Mouse (Mus musculus): ENCODE measurements around the gene Nr5a2. TPM values are rescaled to one million over a fixed set of nuclear protein-coding genes. Genes with fewer than 3 reads are reported as not detected.

Gene Nr5a2
- polyA plus RNA-seq, 1 experiment = 0.10 TPM

DNA sequence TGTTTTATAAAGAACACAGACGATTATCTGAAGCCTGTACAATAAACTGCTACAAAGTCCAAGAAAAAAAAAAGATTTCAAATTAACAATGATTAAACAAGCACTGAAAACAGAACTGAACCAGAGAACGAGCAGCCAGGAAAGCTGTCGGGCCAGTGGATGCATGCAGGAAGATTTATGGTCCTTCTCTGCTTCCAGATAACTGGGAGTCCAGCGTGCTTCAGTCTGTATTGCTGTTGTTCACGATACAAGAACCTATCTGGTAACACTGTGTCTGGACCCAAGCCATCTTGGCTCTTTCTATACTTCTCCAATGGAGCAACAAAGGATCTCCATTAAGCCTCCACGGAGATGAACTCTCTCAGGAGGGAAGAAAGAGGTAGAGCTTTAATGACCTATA is 63.9 kb downstream of the Nr5a2 start:
- WGBS = 55% methylated on average over 6 of the region's 6 CpGs
- TF ChIP-seq POLR2A (IDR thresholded peaks at IDR 0.05; ENCODE audit: borderline replicate concordance, insufficient read depth, low read length) (no peak), CTCF (IDR thresholded peaks at IDR 0.05; ENCODE audit: borderline replicate concordance, insufficient read depth, low read depth, low read length) (no peak)
- DNase-seq = no peak

GRCm38 (mm10) chr1:136895877-136896276 is 64.4 kb downstream of the Nr5a2 start:
- no peak for DNase-seq

More for the DNA sequence above, 63.9 kb downstream of the Nr5a2 start:
- no peaks in the 10 kb centered on the region; the same call in 1 of the 2 replicates for H3K4me1 ChIP-seq (ENCODE audit: control insufficient read depth, insufficient read depth, low read length)
- H3K4me3 ChIP-seq (replicated peaks; ENCODE audit: insufficient read depth, low read depth, low read length) = no peak overlapping the region
- no peaks in the 10 kb centered on the region for H3K27me3 ChIP-seq (ENCODE audit: control insufficient read depth, insufficient read depth, low read length)
- H3K27ac ChIP-seq (ENCODE audit: insufficient read depth, low read length) = no peak overlapping the region

DNA sequence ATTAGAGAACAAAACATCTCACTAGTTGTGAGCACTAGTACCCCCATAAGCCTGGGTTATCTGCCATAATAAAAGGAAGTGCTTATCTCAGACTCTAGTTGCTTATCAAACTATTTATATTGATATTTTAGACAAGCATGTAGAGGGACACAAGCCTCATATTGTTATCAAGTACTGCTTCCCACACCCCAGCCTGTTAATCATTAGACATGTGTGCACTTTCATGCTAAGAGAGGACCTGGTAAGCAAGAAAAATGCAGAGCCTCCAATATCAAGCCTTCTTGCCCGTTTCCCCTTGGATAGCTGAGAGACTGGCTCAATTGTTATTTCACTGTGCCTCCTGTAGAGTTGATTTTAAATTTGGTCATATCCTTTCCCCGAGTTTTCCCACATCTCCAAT is 65.5 kb downstream of the Nr5a2 start:
- no peak overlapping the region for H3K27ac ChIP-seq (ENCODE audit: insufficient read depth, low read length)
- TF ChIP-seq POLR2A (IDR thresholded peaks at IDR 0.05; ENCODE audit: borderline replicate concordance, insufficient read depth, low read length) (no peak), CTCF (IDR thresholded peaks at IDR 0.05; ENCODE audit: borderline replicate concordance, insufficient read depth, low read depth, low read length) (no peak)
- DNase-seq = no peak
- H3K27me3 ChIP-seq (ENCODE audit: control insufficient read depth, insufficient read depth, low read length) = no peaks in the 10 kb centered on the region
- no peaks in the 10 kb centered on the region; the same call in 1 of the 2 replicates for H3K4me1 ChIP-seq (ENCODE audit: control insufficient read depth, insufficient read depth, low read length)
- no peak overlapping the region for H3K4me3 ChIP-seq (replicated peaks; ENCODE audit: insufficient read depth, low read depth, low read length)
- 65% methylated on average over 2 of the region's 2 CpGs for WGBS

More at GRCm38 (mm10) chr1:136895877-136896276, 64.4 kb downstream of the Nr5a2 start:
- H3K4me3 ChIP-seq (replicated peaks; ENCODE audit: insufficient read depth, low read depth, low read length) = no peak overlapping the region
- no peaks in the 10 kb centered on the region; the same call in 1 of the 2 replicates for H3K4me1 ChIP-seq (ENCODE audit: control insufficient read depth, insufficient read depth, low read length)
- WGBS = 89% methylated on average over 8 of the region's 8 CpGs
- no peaks in the 10 kb centered on the region for H3K27me3 ChIP-seq (ENCODE audit: control insufficient read depth, insufficient read depth, low read length)
- no peak overlapping the region for H3K27ac ChIP-seq (ENCODE audit: insufficient read depth, low read length)
- no peak for TF ChIP-seq POLR2A (IDR thresholded peaks at IDR 0.05; ENCODE audit: borderline replicate concordance, insufficient read depth, low read length)
- no peak for TF ChIP-seq CTCF (IDR thresholded peaks at IDR 0.05; ENCODE audit: borderline replicate concordance, insufficient read depth, low read depth, low read length)

DNA sequence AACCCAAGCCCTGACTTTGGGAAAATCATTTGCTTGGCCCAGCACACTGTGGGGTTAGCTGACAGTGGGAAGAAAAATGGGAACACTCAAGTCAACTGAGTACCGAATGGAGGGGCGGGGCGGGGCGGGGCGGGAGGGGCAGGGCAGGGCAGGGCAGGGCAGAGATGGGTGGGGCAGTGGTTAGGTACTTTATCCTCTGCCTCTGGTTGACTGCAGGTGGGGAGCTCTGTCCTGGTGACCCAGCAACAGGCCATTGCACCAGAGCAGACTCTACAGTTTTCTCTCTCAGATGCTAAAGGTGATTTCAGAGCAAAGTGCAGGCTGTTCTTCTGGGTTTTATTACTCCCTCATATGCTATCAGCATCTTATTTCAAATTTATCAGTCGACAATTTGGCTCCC is 67.1 kb downstream of the Nr5a2 start:
- no peak for TF ChIP-seq POLR2A (IDR thresholded peaks at IDR 0.05; ENCODE audit: borderline replicate concordance, insufficient read depth, low read length)
- no peak for TF ChIP-seq CTCF (IDR thresholded peaks at IDR 0.05; ENCODE audit: borderline replicate concordance, insufficient read depth, low read depth, low read length)
- WGBS = 94% methylated on average over 6 of the region's 6 CpGs
- no peak for DNase-seq

DNA sequence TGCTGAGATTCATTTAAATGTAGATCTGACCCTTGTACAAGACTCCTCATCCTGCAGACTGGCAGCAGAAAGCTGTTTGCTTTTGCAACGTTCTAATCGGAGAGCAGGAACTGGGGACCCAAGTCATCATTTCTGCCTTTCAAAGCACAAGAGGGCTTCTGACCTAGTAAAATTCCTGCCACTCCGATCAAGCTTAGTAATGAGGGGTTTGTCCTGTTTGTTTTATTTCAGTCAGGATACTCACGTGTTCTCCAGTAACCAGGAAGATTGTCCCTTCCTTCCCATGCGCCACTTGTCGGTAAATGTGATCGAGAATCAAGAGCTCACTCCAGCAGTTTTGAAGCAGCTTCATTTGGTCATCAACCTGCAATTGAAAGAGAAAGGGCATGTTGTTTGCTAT is 69.8 kb downstream of the Nr5a2 start:
- DNase-seq = no peak
- Histone ChIP-seq H3K27ac (ENCODE audit: insufficient read depth, low read length) (no peak overlapping the region), H3K4me3 (replicated peaks; ENCODE audit: insufficient read depth, low read depth, low read length) (no peak overlapping the region), H3K4me1 (ENCODE audit: control insufficient read depth, insufficient read depth, low read length) (no peaks in the 10 kb centered on the region; the same call in 1 of the 2 replicates), H3K27me3 (ENCODE audit: control insufficient read depth, insufficient read depth, low read length) (no peaks in the 10 kb centered on the region)
- WGBS = 88% methylated on average over 7 of the region's 7 CpGs
- TF ChIP-seq POLR2A (IDR thresholded peaks at IDR 0.05; ENCODE audit: borderline replicate concordance, insufficient read depth, low read length) = no peak
- no peak for TF ChIP-seq CTCF (IDR thresholded peaks at IDR 0.05; ENCODE audit: borderline replicate concordance, insufficient read depth, low read depth, low read length)

More for the DNA sequence above, 67.1 kb downstream of the Nr5a2 start:
- no peaks in the 10 kb centered on the region for H3K27me3 ChIP-seq (ENCODE audit: control insufficient read depth, insufficient read depth, low read length)
- no peak overlapping the region for H3K27ac ChIP-seq (ENCODE audit: insufficient read depth, low read length)
- no peak overlapping the region for H3K4me3 ChIP-seq (replicated peaks; ENCODE audit: insufficient read depth, low read depth, low read length)
- H3K4me1 ChIP-seq (ENCODE audit: control insufficient read depth, insufficient read depth, low read length) = no peaks in the 10 kb centered on the region; the same call in 1 of the 2 replicates

DNA sequence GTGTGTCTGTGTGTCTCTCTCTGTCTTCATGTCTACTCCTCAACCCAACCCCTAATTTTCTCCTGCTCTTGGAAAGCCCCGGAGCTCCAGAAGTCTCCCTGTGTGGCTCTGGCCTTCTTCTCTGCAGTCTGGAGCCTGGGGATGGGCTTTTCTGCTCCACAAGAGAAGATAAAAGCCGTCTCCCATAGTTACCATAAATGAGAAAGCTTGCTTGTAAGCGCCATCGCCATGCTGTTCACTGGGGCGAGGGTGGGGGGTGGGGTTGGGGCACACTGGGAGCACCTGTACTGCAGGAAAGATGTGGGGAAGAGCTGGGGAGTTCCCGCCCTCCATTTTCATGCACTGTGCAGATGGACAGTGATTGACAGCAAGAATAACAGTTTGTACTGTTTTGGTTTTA is 71.5 kb downstream of the Nr5a2 start:
- TF ChIP-seq CTCF (IDR thresholded peaks at IDR 0.05; ENCODE audit: borderline replicate concordance, insufficient read depth, low read depth, low read length) = no peak
- TF ChIP-seq POLR2A (IDR thresholded peaks at IDR 0.05; ENCODE audit: borderline replicate concordance, insufficient read depth, low read length) = no peak
- DNase-seq = no peak
- H3K4me1 ChIP-seq (ENCODE audit: control insufficient read depth, insufficient read depth, low read length) = no peaks in the 10 kb centered on the region; the same call in 1 of the 2 replicates
- H3K4me3 ChIP-seq (replicated peaks; ENCODE audit: insufficient read depth, low read depth, low read length) = no peak overlapping the region
- WGBS = 27% methylated on average over 6 of the region's 6 CpGs
- no peaks in the 10 kb centered on the region for H3K27me3 ChIP-seq (ENCODE audit: control insufficient read depth, insufficient read depth, low read length)
- no peak overlapping the region for H3K27ac ChIP-seq (ENCODE audit: insufficient read depth, low read length)

DNA sequence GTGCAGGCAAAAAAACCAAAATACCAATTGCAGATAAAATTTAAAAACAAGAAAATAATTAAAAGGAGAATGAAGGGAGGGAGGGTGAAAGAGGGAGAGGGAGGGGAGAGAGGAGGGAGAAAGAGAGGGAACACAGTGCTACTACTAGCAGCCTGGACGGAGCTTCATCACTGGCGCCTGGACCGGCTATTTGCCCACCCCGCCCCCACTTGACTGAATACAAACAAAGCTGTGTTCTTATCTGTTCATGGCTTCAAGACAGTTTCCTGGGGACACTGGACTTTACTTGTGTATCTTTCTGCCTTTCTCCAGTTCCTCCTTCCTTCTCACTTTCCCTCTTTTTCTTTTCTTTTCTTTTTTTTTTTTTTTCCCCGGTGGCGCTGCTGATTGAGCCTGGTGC is 73.6 kb downstream of the Nr5a2 start:
- WGBS = 35% methylated on average over 6 of the region's 6 CpGs
- no peak for TF ChIP-seq POLR2A (IDR thresholded peaks at IDR 0.05; ENCODE audit: borderline replicate concordance, insufficient read depth, low read length)
- Histone ChIP-seq H3K27me3 (ENCODE audit: control insufficient read depth, insufficient read depth, low read length) (no peaks in the 10 kb centered on the region), H3K4me1 (ENCODE audit: control insufficient read depth, insufficient read depth, low read length) (no peaks in the 10 kb centered on the region; the same call in 1 of the 2 replicates), H3K4me3 (replicated peaks; ENCODE audit: insufficient read depth, low read depth, low read length) (no peak overlapping the region), H3K27ac (ENCODE audit: insufficient read depth, low read length) (no peak overlapping the region)
- no peak for DNase-seq

DNA sequence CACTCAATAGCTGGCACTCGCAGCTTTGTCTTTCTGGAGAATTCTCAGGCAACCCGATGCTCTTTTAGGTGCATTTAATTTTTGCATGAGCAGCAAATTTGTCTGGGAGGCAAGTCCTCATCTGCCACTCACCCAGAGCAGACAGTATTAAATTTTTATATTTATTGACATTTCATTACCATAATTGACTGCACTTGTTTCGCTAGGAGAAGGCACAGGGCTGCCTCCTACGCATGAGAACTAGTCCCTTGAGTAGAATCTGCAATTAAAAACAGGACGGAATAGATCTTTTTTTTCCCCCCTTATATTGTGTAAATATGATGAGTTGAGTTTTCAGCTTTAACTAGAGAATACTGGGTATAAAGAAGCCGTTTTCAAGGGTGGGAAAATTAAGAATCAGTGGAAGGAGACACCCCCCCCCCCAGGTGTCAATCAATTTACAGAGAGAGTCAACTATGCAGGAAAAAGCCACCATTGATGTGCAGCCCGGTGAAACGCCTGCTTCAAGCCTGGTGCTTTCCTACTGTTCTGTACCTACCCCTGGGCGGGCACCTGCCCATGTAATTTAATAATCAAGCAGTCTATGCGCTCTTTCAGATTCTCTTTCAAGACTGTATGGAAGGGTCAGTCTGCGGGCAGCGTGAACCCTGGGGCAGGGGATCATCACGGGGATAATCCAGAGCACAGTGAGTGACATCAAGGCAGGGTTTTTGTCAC is 76.6 kb downstream of the Nr5a2 start:
- Histone ChIP-seq H3K27ac (ENCODE audit: insufficient read depth, low read length) (no peak overlapping the region), H3K4me1 (ENCODE audit: control insufficient read depth, insufficient read depth, low read length) (no peaks in the 10 kb centered on the region), H3K4me3 (replicated peaks; ENCODE audit: insufficient read depth, low read depth, low read length) (no peak overlapping the region), H3K27me3 (ENCODE audit: control insufficient read depth, insufficient read depth, low read length) (no peaks in the 10 kb centered on the region)
- TF ChIP-seq POLR2A (IDR thresholded peaks at IDR 0.05; ENCODE audit: borderline replicate concordance, insufficient read depth, low read length) = no peak
- TF ChIP-seq CTCF (IDR thresholded peaks at IDR 0.05; ENCODE audit: borderline replicate concordance, insufficient read depth, low read depth, low read length) = no peak
- DNase-seq = no peak
- WGBS = 82% methylated on average over 13 of the region's 13 CpGs

Data from cerebellum, adult 2 months (tissue).